Mouse (Mus musculus) stomach, embryonic 16.5 days (tissue): Measurements from ENCODE around the gene Atp6v1fnb. TPM values are rescaled to one million over a fixed set of nuclear protein-coding genes. Genes with fewer than 3 reads are reported as not detected.

Experiments
- ATAC-seq: fragments of 200-750 bp; cut with Nextera tagmentation; 2 replicates; pipeline ENCODE4 v1.8.0; 2017; ENCODE audit warnings: moderate number of reproducible peaks, moderate TSS enrichment; ENCODE audit not compliant: insufficient read depth, low FRiP score
- H3K27ac ChIP-seq: fragments of 300-500 bp; sonication (generic); 2 replicates; pipeline ENCODE4 v1.5.1; 2014; ENCODE audit warnings: low read length
- H3K27me3 ChIP-seq: fragments of 300-500 bp; sonication (generic); 2 replicates; pipeline ENCODE4 v1.6.1; 2014; ENCODE audit warnings: low read length, control low read depth, mixed read lengths; ENCODE audit not compliant: control insufficient read depth, insufficient read depth
- H3K36me3 ChIP-seq: fragments of 300-500 bp; sonication (generic); 2 replicates; pipeline ENCODE4 v1.6.1; 2014; ENCODE audit warnings: low read length; ENCODE audit not compliant: control insufficient read depth, insufficient read depth
- H3K4me1 ChIP-seq: fragments of 300-500 bp; sonication (generic); 2 replicates; pipeline ENCODE4 v1.6.1; 2014; ENCODE audit warnings: low read length, control low read depth, mixed read lengths; ENCODE audit not compliant: control insufficient read depth, insufficient read depth
- H3K4me2 ChIP-seq: fragments of 300-500 bp; sonication (generic); 2 replicates; pipeline ENCODE4 v1.6.1; 2014; ENCODE audit warnings: low read depth, low read length, mixed read lengths
- H3K4me3 ChIP-seq: fragments of 300-500 bp; sonication (generic); replicated peaks from 2 replicates; pipeline ENCODE4 v1.5.1; 2014; ENCODE audit warnings: mild to moderate bottlenecking, low read length
- H3K9ac ChIP-seq: fragments of 300-500 bp; sonication (generic); 2 replicates; pipeline ENCODE4 v1.6.1; 2014; ENCODE audit warnings: low read length
- H3K9me3 ChIP-seq: fragments of 300-500 bp; sonication (generic); replicated peaks from 2 replicates; pipeline ENCODE4 v1.6.1; 2016; ENCODE audit warnings: low read length, control low read depth; ENCODE audit not compliant: control insufficient read depth
- WGBS: fragments of 180-500 bp; shearing (Covaris S2); extraction: QIAGEN DNeasy Blood & Tissue Kit; methylation state at CpG from one replicate; pipeline ENCODE4 v1.1.7; 2014; 5-methylcytosine and 5-hydroxymethylcytosine counted together
- polyA plus RNA-seq: library from polyadenylated mRNA; unstranded; fragments of >200 nt; fragmentation: Nextera tagmentation; extraction: Ambion mirVana; gene quantifications from 2 replicates; pipeline ENCODE4 v1.2.1, GENCODE M21; 2015

The Atp6v1fnb gene
- polyA plus RNA-seq, 1 experiment from 2014 or later = not detected

DNA sequence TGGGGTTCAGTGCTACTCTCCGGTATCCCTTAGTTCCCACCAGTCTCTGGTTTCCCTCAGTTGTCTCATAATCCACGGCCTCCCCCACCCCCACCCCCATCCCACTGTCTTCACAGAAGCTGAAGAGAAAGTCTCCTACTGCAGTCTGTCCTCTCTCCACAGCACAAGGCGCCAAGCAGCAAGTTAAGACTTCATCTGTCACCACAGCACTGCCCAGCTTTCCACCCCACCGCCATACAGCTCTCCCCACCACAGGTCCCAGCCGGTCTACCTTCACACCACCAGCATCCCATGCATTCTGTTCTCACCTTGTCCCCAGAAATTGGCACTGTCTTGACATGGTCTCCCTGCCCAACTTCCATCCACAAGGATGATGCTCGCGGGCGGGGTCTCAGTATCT is 35.6 kb downstream of the Atp6v1fnb start:
- peaks cover 17% of the 10 kb centered on the region for H3K4me1 ChIP-seq
- peak; percentile 7; the same call in 1 of the 2 replicates for ATAC-seq
- peak overlapping the region; percentile 74 for H3K9ac ChIP-seq
- H3K27me3 ChIP-seq = no peaks in the 10 kb centered on the region
- 24% methylated on average over 8 of the region's 8 CpGs for WGBS
- peak overlapping the region; percentile 66 for H3K4me3 ChIP-seq
- peak overlapping the region; percentile 70 for H3K4me2 ChIP-seq
- H3K36me3 ChIP-seq = no peaks in the 10 kb centered on the region
- H3K27ac ChIP-seq = no peak overlapping the region
- H3K9me3 ChIP-seq = no peaks in the 10 kb centered on the region

- peak within 1 kb of the TSS; percentile 70 for H3K4me2 ChIP-seq
- no peaks in the 10 kb centered on the region for H3K36me3 ChIP-seq
- H3K27me3 ChIP-seq = no peaks in the 10 kb centered on the region
- no peaks in the 10 kb centered on the region for H3K9me3 ChIP-seq
- peaks cover 18% of the 10 kb centered on the region for H3K4me1 ChIP-seq
- H3K9ac ChIP-seq = peak within 1 kb of the TSS; percentile 74
- H3K4me3 ChIP-seq = peak within 1 kb of the TSS; percentile 66
- peak; percentile 61 for ATAC-seq
- 0 out of 2 replicates have a peak within 1 kb of the TSS, but pooled peaks have one; percentile 37 for H3K27ac ChIP-seq
- under 1% methylated on average over 46 of the region's 47 CpGs for WGBS
These were observed 36.4 kb downstream of the Atp6v1fnb start, which contains the start of gene Kcp for GRCm38 (mm10) chr6:29507447-29508309. Kcp (minus strand) TSS chr6:29507952.

GRCm38 (mm10) chr6:29509086-29509485 is 37.8 kb downstream of the Atp6v1fnb start:
- Histone ChIP-seq H3K9me3 (no peaks in the 10 kb centered on the region), H3K9ac (peak overlapping the region; percentile 10; the same call in 1 of the 2 replicates), H3K36me3 (no peaks in the 10 kb centered on the region), H3K27ac (peak overlapping the region; percentile 37), H3K4me2 (no peak overlapping the region), H3K4me1 (peaks cover 27% of the 10 kb centered on the region), H3K27me3 (no peaks in the 10 kb centered on the region), H3K4me3 (no peak overlapping the region)
- WGBS = 19% methylated on average over 2 of the region's 2 CpGs
- no peak for ATAC-seq

GRCm38 (mm10) chr6:29513284-29513683 is 42.0 kb downstream of the Atp6v1fnb start:
- peak overlapping the region; percentile 46; the same call in 1 of the 2 replicates for H3K27ac ChIP-seq

DNA sequence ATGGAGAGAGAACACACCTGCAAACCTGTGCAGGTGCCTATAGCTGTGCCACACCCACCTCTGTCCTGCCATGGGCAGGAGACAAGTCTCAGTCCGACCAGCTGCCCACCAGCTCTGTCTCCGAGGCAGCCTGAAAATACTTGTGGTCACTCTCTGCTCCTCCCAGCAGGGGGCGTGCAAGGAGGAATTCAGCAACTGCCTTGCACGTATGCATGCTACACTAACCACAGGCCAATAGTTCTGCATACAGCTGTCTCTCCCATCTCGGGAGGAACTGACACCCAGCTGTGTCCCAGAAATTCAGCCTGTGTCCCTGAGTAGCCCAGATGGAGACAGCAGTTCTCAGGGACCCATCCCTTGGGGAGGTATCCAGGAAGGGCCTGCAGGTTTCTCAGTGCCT is 45.9 kb downstream of the Atp6v1fnb start:
- ATAC-seq = no peak
- peaks cover 10% of the 10 kb centered on the region; the same call in 1 of the 2 replicates for H3K4me1 ChIP-seq
- 5% methylated on average over 5 of the region's 5 CpGs for WGBS
- no peaks in the 10 kb centered on the region for H3K27me3 ChIP-seq
- H3K9me3 ChIP-seq = no peaks in the 10 kb centered on the region
- no peak overlapping the region for H3K4me3 ChIP-seq
- no peaks in the 10 kb centered on the region for H3K36me3 ChIP-seq
- no peak overlapping the region for H3K9ac ChIP-seq
- no peak overlapping the region for H3K27ac ChIP-seq
- no peak overlapping the region for H3K4me2 ChIP-seq

More at GRCm38 (mm10) chr6:29513284-29513683, 42.0 kb downstream of the Atp6v1fnb start:
- peak overlapping the region; percentile 60 for H3K9ac ChIP-seq
- H3K4me2 ChIP-seq = peak overlapping the region; percentile 48
- no peaks in the 10 kb centered on the region for H3K9me3 ChIP-seq
- peak; percentile 85 for ATAC-seq
- H3K4me1 ChIP-seq = peaks cover 15% of the 10 kb centered on the region
- peak overlapping the region; percentile 27 for H3K4me3 ChIP-seq
- H3K27me3 ChIP-seq = no peaks in the 10 kb centered on the region
- WGBS = 1% methylated on average over 11 of the region's 11 CpGs
- H3K36me3 ChIP-seq = no peaks in the 10 kb centered on the region

GRCm38 (mm10) chr6:29522626-29523300 is 51.5 kb downstream of the Atp6v1fnb start:
- no peak overlapping the region for H3K9ac ChIP-seq
- 47% methylated on average over 6 of the region's 6 CpGs for WGBS
- H3K36me3 ChIP-seq = no peaks in the 10 kb centered on the region
- H3K27me3 ChIP-seq = peaks cover 14% of the 10 kb centered on the region
- H3K4me3 ChIP-seq = no peak overlapping the region
- H3K4me1 ChIP-seq = peaks cover 17% of the 10 kb centered on the region
- ATAC-seq = no peak
- peaks cover 4% of the 10 kb centered on the region; the same call in 1 of the 2 replicates for H3K9me3 ChIP-seq
- H3K27ac ChIP-seq = peak overlapping the region; percentile 56
- H3K4me2 ChIP-seq = no peak overlapping the region

Other genes with a start within 250 kb of the Atp6v1fnb start
- 32.6 and 34.2 TPM in 2 replicates for gene Hilpda, start 198.9 kb upstream of the Atp6v1fnb start, polyA plus RNA-seq
- 0.28 and 0.31 TPM in 2 replicates for gene Fam71f2, start 191.8 kb upstream of the Atp6v1fnb start, polyA plus RNA-seq
- not detected in 2 replicates for gene Fam71f1, start 152.3 kb upstream of the Atp6v1fnb start, polyA plus RNA-seq
- 391 and 420 TPM in 2 replicates for gene Calu, start 123.4 kb upstream of the Atp6v1fnb start, polyA plus RNA-seq
- gene Opn1sw, start 83.0 kb upstream of the Atp6v1fnb start, polyA plus RNA-seq = 0.86 and 1.1 TPM in 2 replicates
- gene Ccdc136, start 75.1 kb upstream of the Atp6v1fnb start, polyA plus RNA-seq = 14.4 and 15.4 TPM in 2 replicates
- gene Flnc, start 38.2 kb upstream of the Atp6v1fnb start, polyA plus RNA-seq = 15.8 and 21.8 TPM in 2 replicates
- gene Atp6v1f, start 3.7 kb upstream of the Atp6v1fnb start, polyA plus RNA-seq = 228 and 239 TPM in 2 replicates
- 16.9 TPM in 2 replicates for gene Kcp, start 36.5 kb downstream of the Atp6v1fnb start, polyA plus RNA-seq
- 14.0 and 14.2 TPM in 2 replicates for gene Irf5, start 55.2 kb downstream of the Atp6v1fnb start, polyA plus RNA-seq
- gene Tnpo3, start 138.4 kb downstream of the Atp6v1fnb start, polyA plus RNA-seq = 75.1 and 84.9 TPM in 2 replicates
- 4.0 and 5.2 TPM in 2 replicates for gene Tspan33, start 222.8 kb downstream of the Atp6v1fnb start, polyA plus RNA-seq